Comparison of ENCODE assay signal across 21 mouse cellular contexts in genomic region chr17:25007480-25007879, GRCm38 (mm10).
"Had no signal": no experiment of that assay in that cellular context is flagged by ENCODE, and none has a peak within 500 bp of the region (broad histone marks: within the 10 kb centered on the region; RNA-seq: fewer than 3 reads in every experiment).

No protein-coding gene starts in this region.

- H3K9ac ChIP-seq: heart, embryonic 12.5 days; hindbrain, embryonic 13.5 days; hindbrain, embryonic 15.5 days; limb, embryonic 13.5 days; limb, embryonic 15.5 days; liver, embryonic 12.5 days; liver, embryonic 14.5 days had no signal

- H3K27me3 ChIP-seq: heart, embryonic 12.5 days; hindbrain, embryonic 13.5 days; hindbrain, embryonic 15.5 days; limb, embryonic 13.5 days; limb, embryonic 15.5 days; liver, embryonic 12.5 days had no signal

- H3K4me1 ChIP-seq: limb, embryonic 15.5 days had no signal

- H3K27ac ChIP-seq: heart, adult 2 months; hindbrain, embryonic 13.5 days; hindbrain, embryonic 15.5 days; hindbrain, postnatal 0 days; layer of hippocampus, adult 2 months; left cerebral cortex, adult 2 months; limb, embryonic 13.5 days; limb, embryonic 15.5 days; liver, embryonic 12.5 days; liver, embryonic 14.5 days had no signal

- H3K9me3 ChIP-seq: heart, embryonic 12.5 days; hindbrain, embryonic 13.5 days; hindbrain, embryonic 15.5 days; limb, embryonic 13.5 days; limb, embryonic 15.5 days had no signal

- DNase-seq: gastrocnemius, postnatal 14 days; gastrocnemius, postnatal 36 days; heart, adult 11 months; heart, adult 2 months; heart, postnatal 10 days; kidney, adult 18-20 months; kidney, adult 8-10 months; kidney, postnatal 10 days; kidney, postnatal 4 days; left cerebral cortex, postnatal 4 days had no signal

- H3K4me2 ChIP-seq: heart, embryonic 12.5 days; hindbrain, embryonic 13.5 days; hindbrain, embryonic 15.5 days; limb, embryonic 13.5 days; limb, embryonic 15.5 days; liver, embryonic 12.5 days had no signal

- ATAC-seq: forebrain, embryonic 16.5 days; hindbrain, postnatal 0 days; liver, embryonic 12.5 days had no signal

- H3K4me3 ChIP-seq: heart, adult 2 months; heart, embryonic 12.5 days; hindbrain, embryonic 13.5 days; hindbrain, embryonic 15.5 days; layer of hippocampus, adult 2 months; left cerebral cortex, adult 2 months; limb, embryonic 13.5 days; limb, embryonic 15.5 days; liver, embryonic 12.5 days had no signal
